Mouse (Mus musculus): Measurements from ENCODE around the gene Tbk1.

- TF ChIP-seq HCFC1 (IDR thresholded peaks at IDR 0.05; ENCODE audit: borderline replicate concordance, insufficient read depth, low read length) (no peak), ZC3H11A (IDR thresholded peaks at IDR 0.05; ENCODE audit: borderline replicate concordance, low read depth, low read length) (no peak), ZNF384 (IDR thresholded peaks at IDR 0.05; ENCODE audit: low read depth, low read length) (no peak)
Measured at GRCm38 (mm10) chr10:121550334-121550733, 36.3 kb downstream of the Tbk1 start.

Data from ES-E14 (cell line).